Mouse (Mus musculus) right cerebral cortex, postnatal 36 days (tissue): Measurements from ENCODE around the gene Atrip.

Experiments
- DNase-seq, 2 experiments: peaks; one replicate each; pipeline ENCODE4 v3.0.0; 2022; ENCODE audit warnings: low spot score in 2 of 2, mixed read lengths in 1 of 2

The Atrip gene

GRCm38 (mm10) chr9:109038086-109038895 is 35.6 kb downstream of the Atrip start, which contains the start of gene Shisa5:
Gene Shisa5 (plus strand): TSS chr9:109038565.
- DNase-seq = no peak

DNA sequence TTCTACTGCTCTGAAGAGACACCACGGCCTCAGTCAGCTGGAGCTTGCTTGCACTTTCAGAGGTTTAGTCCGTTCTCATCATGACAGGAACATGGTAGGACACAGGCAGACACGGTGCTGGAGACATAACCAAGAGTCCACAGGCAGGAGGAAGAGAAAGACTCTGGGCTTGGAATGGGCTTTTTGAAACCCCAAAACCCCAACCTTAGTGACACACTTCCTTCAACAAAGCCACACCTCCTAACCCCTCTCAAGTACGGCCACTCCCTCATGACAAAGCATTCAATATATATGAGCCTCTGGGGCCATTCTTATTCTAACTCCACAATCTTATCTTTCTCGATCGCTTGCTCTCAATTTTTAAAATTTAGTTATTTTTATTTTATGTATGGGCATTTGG is 41.5 kb downstream of the Atrip start:
- no peak for DNase-seq

- DNase-seq = no peak
Measured at GRCm38 (mm10) chr9:109031686-109032085, 42.2 kb downstream of the Atrip start.

- DNase-seq = no peak
Measured at GRCm38 (mm10) chr9:109031001-109031400, 42.9 kb downstream of the Atrip start.

DNA sequence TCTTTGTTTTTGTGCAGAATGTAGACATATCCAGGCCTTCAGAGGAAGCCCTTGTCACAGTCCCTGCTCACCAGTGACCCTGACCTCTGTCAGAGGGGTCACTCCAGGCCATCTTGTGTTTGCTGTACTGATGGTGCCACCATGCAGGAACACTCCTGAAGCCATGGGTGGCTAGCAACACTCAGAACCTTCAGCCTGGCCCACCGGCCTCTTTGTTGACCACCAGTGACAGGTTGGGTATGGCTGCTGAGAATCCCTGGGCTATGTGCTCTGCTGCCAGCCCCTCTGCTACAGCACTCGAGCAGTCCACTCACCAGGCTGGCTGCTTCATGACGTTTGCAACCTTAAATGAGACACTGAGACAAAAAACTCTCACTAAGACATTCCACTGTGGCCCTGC is 43.6 kb downstream of the Atrip start:
- DNase-seq = no peak

DNA sequence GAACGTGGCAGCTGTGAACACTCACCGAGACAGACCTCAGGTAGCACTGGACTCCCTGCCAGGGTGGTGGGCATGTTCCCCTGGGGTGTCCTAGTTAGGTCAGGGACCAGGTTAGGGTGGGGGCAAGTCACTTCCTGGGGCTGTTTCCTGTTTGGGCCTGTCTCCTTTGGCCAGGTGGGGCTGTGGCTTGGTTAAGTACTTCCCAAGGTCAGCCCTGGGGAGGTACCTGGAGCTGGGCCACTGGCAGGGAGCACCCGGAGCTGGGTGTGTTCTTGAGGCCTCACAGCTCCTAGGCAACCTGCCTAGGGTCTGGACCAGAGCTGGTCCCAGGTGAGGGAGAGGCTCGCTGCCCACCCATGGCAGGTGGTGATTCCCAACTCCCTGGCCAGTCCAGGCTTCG is 45.0 kb downstream of the Atrip start:
- DNase-seq = no peak

DNA sequence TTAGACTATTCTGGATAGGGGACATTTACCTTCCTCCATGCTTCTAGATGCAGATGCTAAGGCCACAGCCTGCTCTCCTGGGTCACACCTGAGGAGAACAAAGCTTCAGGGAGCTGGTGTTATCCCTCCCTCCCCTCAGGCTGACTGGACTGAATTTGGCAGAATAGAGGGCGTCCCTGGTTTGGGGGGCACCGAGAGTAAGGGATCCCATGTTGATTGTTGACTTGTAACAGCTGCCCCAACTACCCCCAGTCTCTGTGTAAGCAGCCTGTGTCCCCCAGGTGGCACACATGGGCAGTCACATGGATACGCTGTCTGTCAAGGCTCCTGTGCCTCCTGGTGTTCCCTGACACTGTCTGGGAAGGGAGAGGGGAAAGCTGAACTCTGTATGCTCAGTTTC is 45.5 kb downstream of the Atrip start:
- DNase-seq = no peak

- DNase-seq = no peak
Measured at GRCm38 (mm10) chr9:109027521-109027920, 46.4 kb downstream of the Atrip start.

GRCm38 (mm10) chr9:109022866-109023685 is 50.8 kb downstream of the Atrip start:
- peak; percentile 59 to 69 for DNase-seq

GRCm38 (mm10) chr9:109021428-109021827 is 52.5 kb downstream of the Atrip start:
- DNase-seq = no peak

GRCm38 (mm10) chr9:109016973-109017604 is 56.8 kb downstream of the Atrip start:
- DNase-seq = peak in 1 of 2 experiments; percentile 0

DNA sequence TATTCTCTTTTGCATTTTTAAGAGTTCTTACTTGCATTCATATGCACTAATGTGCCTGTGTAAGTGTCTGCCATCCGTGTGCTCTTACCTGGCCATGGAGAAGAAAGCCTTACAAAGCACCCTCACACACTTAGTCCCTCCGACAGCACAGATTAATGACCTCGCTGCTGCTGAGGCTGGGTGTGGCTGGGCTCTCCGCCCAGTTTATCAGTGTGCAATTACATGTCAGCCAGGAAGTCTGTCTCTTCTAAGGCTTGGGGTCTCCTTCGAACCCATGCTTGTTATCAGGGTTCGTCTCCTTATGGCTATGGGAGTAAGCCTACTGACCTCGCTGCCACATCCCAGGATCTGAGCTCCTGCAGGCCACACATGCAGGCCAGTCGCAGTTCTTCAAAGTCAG is 58.5 kb downstream of the Atrip start:
- peak in 1 of 2 experiments; percentile 0 for DNase-seq

GRCm38 (mm10) chr9:109010316-109010690 is 63.6 kb downstream of the Atrip start:
- no peak for DNase-seq

- peak; percentile 42 to 57 for DNase-seq
Measured at GRCm38 (mm10) chr9:109009636-109010315, 64.1 kb downstream of the Atrip start.

DNA sequence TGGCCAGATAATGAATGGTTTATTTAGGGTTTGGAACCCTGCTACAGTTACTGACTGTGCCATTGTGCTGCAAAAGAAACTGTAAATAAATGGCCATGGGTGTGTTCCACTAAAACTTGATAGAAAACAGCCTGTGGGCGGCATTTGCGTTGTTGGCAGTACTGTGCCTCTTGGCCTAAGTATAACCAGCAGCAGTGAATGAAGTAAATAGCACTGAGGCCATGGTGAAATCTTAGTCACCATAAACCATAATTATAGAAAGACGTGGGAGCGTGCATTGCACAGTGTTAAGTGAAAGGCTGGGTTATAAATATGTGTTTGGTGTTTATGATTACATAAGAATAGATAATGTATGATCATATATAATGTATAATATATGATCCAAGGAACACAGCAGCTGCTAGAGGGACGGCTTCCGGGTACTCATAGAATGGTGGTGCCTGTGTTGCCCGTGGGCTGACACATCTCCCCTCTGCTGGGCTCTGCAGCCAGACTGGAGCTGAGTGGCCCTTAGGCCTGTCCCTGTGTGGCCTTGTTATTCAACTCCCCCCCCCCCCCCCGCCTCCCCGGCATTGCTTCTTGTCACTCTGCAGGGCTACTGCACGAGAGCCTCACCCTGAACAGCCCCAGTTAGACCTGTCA is 64.8 kb downstream of the Atrip start:
- DNase-seq = peak in 1 of 2 experiments; percentile 73

- no peak for DNase-seq
Measured at GRCm38 (mm10) chr9:109008081-109008480, 65.8 kb downstream of the Atrip start.
